Mouse (Mus musculus) lung, postnatal 0 days (tissue): Measurements from ENCODE around the gene Pde4a. TPM values are rescaled to one million over a fixed set of nuclear protein-coding genes. Genes with fewer than 3 reads are reported as not detected.
A peak's percentile ranks its signal among the peaks of the same experiment; 100 is the strongest.

ENCODE experiments used
- ATAC-seq: fragments of 200-750 bp; cut with Nextera tagmentation; 2 replicates; pipeline ENCODE4 v1.8.0; 2017; ENCODE audit warnings: moderate library complexity
- DNase-seq: peaks from one replicate; pipeline ENCODE4 v3.0.0-alpha.2; 2016; ENCODE audit warnings: low spot score
- H3K27ac ChIP-seq: fragments of 300-500 bp; sonication (generic); 2 replicates; pipeline ENCODE4 v1.5.1; 2014; ENCODE audit warnings: antibody characterized with exemption, mild to moderate bottlenecking, low read length, mixed read lengths
- H3K27me3 ChIP-seq: fragments of 300-500 bp; sonication (generic); replicated peaks from 2 replicates; pipeline ENCODE4 v1.6.1; 2014; ENCODE audit warnings: low read length, mixed read lengths; ENCODE audit not compliant: insufficient read depth
- H3K36me3 ChIP-seq: fragments of 300-500 bp; sonication (generic); 2 replicates; pipeline ENCODE4 v1.6.1; 2014; ENCODE audit warnings: low read length, mixed read lengths; ENCODE audit not compliant: insufficient read depth
- H3K4me1 ChIP-seq: fragments of 300-500 bp; sonication (generic); 2 replicates; pipeline ENCODE4 v1.6.1; 2014; ENCODE audit warnings: antibody characterized with exemption, low read depth, low read length, mixed read lengths; ENCODE audit not compliant: insufficient read depth
- H3K4me2 ChIP-seq: fragments of 300-500 bp; sonication (generic); replicated peaks from 2 replicates; pipeline ENCODE4 v1.6.1; 2014; ENCODE audit warnings: low read depth, mild to moderate bottlenecking, low read length, moderate library complexity, mixed read lengths
- H3K4me3 ChIP-seq: fragments of 300-500 bp; sonication (generic); 2 replicates; pipeline ENCODE4 v1.5.1; 2014; ENCODE audit warnings: low read depth, low read length
- H3K9ac ChIP-seq: fragments of 300-500 bp; sonication (generic); replicated peaks from 2 replicates; pipeline ENCODE4 v1.6.1; 2014; ENCODE audit warnings: low read depth, mild to moderate bottlenecking
- H3K9me3 ChIP-seq: fragments of 300-500 bp; sonication (generic); 2 replicates; pipeline ENCODE4 v1.6.1; 2016; ENCODE audit warnings: low read length, mixed read lengths
- CTCF ChIP-seq: IDR thresholded peaks from 2 replicates; pipeline ENCODE4 v1.5.1; 2016; ENCODE audit warnings: antibody characterized with exemption, mild to moderate bottlenecking
- EP300 ChIP-seq: IDR thresholded peaks from 2 replicates; pipeline ENCODE4 v1.6.1; 2016; ENCODE audit warnings: antibody characterized with exemption, mild to moderate bottlenecking, control low read depth
- WGBS: fragments of 180-500 bp; shearing (Covaris S2); extraction: QIAGEN DNeasy Blood & Tissue Kit; methylation state at CpG from one replicate; pipeline ENCODE4 v1.1.7; 2014; 5-methylcytosine and 5-hydroxymethylcytosine counted together
- polyA plus RNA-seq: library from polyadenylated mRNA; unstranded; fragments of >200 nt; fragmentation: Nextera tagmentation; extraction: Ambion mirVana; gene quantifications from 2 replicates; pipeline ENCODE4 v1.2.1, GENCODE M21; 2015

The Pde4a gene
- polyA plus RNA-seq, 1 experiment from 2014 or later = 3.9 TPM

DNA sequence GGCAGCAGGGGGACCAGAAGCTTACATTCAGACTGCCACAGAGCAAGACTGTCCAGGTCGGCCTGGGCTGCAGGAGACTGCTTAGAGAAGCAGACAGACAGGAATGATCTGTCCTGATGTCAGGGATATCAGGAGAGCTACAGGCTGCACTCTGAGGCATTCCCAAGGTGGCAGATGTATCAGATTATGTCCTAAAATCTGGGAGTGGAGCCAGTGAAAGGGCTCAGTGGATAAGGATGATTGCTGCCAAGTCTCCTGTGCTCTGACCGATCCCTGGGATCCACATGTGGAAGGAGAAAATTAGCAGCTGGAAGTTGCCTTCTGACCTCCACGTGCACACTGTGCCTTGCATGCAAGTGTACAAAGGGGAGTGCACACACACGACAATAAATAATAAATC is 14.9 kb downstream of the Pde4a start:
- no peaks in the 10 kb centered on the region for H3K9me3 ChIP-seq
- H3K27ac ChIP-seq = no peak overlapping the region
- no peaks in the 10 kb centered on the region for H3K27me3 ChIP-seq
- TF ChIP-seq EP300 (no peak), CTCF (no peak)
- H3K4me1 ChIP-seq = peaks cover 14% of the 10 kb centered on the region
- H3K9ac ChIP-seq = no peak overlapping the region
- no peak for ATAC-seq
- H3K36me3 ChIP-seq = no peaks in the 10 kb centered on the region
- H3K4me3 ChIP-seq = no peak overlapping the region
- no peak for DNase-seq
- WGBS = 46% methylated on average over 4 of the region's 4 CpGs
- H3K4me2 ChIP-seq = no peak overlapping the region

DNA sequence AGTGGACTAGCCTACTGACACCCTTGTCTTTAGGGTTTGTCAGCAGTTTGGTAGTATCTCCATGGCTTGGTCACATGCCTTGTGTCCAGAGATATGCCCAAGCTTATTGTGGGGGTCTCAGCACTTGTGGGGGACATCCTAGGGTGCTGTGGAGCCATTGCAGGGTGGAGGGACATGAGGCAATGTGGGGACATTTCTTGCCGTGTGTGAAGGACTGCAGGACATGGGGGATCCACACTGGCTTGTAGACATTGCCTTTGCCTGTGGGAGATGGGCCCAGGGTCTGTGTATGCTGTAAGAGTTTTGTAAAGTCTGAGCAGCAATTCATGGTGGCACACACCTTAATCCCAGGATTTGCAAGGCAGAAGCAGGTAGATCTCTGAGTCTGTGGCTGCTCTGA is 15.3 kb downstream of the Pde4a start:
- H3K4me3 ChIP-seq = no peak overlapping the region
- 61% methylated on average over 1 of the region's 1 CpGs for WGBS
- no peak overlapping the region for H3K27ac ChIP-seq
- DNase-seq (no peak), ATAC-seq (no peak)
- peaks cover 14% of the 10 kb centered on the region for H3K4me1 ChIP-seq
- H3K9me3 ChIP-seq = no peaks in the 10 kb centered on the region
- peak overlapping the region; percentile 72; the same call in 1 of the 2 replicates for H3K4me2 ChIP-seq
- no peak for TF ChIP-seq EP300
- TF ChIP-seq CTCF = no peak
- no peak overlapping the region for H3K9ac ChIP-seq
- H3K27me3 ChIP-seq = no peaks in the 10 kb centered on the region
- no peaks in the 10 kb centered on the region for H3K36me3 ChIP-seq

DNA sequence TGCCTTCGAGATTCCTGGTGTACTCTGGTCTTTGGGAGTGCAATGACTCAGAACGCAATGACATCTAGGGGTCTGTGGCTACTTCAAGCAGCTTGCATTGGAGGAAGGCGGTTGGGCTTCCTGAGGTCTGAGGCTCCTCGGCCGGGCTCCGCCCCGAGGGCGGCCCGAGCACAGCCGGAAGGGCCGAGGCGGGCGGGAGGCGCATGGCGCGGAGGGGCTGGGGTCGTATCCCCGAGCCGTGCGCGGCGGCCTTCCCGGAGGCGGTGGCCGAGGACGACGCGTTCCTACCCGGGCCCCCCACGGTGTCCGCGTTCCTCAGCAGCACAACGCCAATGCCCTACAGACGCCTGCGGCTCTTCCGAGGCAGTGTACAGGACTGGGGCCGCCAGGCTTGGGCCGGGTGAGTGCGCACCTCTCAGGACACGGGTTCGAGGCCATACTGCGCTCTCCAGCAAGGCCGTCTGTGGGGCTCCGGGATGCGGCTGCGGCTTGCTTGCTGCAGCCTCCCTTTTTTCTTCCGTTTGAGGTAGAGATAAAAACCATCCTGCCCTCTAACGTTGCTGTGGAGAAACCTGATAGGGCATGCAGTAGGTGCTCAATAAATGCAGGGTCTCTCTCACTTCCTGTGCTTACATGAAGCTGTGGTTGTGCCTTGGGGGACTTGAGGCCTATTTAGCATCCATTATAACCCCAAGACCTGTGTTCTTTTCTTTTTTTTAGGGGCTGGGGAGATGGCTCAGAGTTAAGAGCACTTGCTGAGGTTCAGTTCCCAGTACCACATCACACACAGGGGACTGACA is 16.1 kb downstream of the Pde4a start:
- no peak overlapping the region; the same call in 1 of the 2 replicates for H3K9ac ChIP-seq
- H3K4me1 ChIP-seq = peaks cover 14% of the 10 kb centered on the region
- ATAC-seq = peak; percentile 60
- 5% methylated on average over 46 of the region's 48 CpGs for WGBS
- peak overlapping the region; percentile 72 for H3K4me2 ChIP-seq
- H3K27ac ChIP-seq = no peak overlapping the region
- no peak for TF ChIP-seq CTCF
- TF ChIP-seq EP300 = no peak
- no peaks in the 10 kb centered on the region for H3K36me3 ChIP-seq
- H3K27me3 ChIP-seq = no peaks in the 10 kb centered on the region
- no peaks in the 10 kb centered on the region for H3K9me3 ChIP-seq
- peak overlapping the region; percentile 37 for H3K4me3 ChIP-seq
- DNase-seq = peak; percentile 53

DNA sequence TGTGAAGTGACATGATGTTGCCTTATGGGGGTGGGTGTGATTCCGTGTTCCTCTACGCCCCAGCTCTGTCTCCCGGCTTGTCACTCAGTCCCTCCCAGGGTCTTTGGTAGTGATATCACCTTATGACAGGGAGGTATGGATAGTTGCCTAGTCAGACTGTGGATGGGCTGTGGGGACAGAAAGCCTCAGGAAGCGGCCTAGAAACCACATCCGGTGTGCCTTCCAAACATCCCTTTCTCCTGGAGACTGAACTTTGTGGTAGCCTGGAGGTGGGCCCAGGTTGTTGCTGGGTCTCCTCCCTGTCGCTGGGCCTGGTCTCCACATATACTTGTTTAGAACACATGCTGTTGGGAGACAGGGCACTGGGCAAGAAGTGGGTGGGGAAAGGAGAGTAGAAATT is 17.9 kb downstream of the Pde4a start:
- no peaks in the 10 kb centered on the region for H3K36me3 ChIP-seq
- no peak overlapping the region for H3K27ac ChIP-seq
- H3K9me3 ChIP-seq = no peaks in the 10 kb centered on the region
- ATAC-seq = no peak
- peak overlapping the region; percentile 71 for H3K4me2 ChIP-seq
- DNase-seq = no peak
- H3K4me1 ChIP-seq = peaks cover 14% of the 10 kb centered on the region
- 77% methylated on average over 6 of the region's 6 CpGs for WGBS
- H3K4me3 ChIP-seq = no peak overlapping the region
- no peaks in the 10 kb centered on the region for H3K27me3 ChIP-seq
- no peak overlapping the region for H3K9ac ChIP-seq
- TF ChIP-seq CTCF = no peak
- no peak for TF ChIP-seq EP300

DNA sequence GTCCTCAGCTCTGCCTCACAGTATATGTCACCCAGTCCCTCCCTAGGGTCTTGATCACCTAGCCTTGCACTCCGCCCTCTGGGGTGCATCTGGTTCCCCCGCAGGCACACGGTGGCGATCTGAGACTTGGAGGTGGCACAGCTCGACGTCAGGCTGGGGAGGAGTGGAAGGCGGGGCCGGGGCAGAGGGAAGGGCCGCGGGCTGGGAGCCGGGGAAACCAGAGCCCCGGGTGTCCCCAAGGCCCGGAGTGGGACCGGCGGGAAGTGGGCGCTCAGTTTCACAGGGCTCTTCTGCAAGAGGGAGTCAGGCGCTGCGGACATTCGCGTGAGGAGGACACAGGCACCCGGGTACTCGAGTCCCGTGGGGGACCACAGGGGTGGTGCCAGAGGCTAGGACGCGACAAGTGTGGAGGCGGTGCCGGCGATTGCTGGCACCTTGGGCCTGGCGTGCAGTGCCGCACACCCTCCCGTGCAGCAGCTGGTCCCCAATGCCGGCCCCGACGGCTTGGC is 18.4 kb downstream of the Pde4a start:
- Histone ChIP-seq H3K4me3 (peak overlapping the region; percentile 44), H3K9me3 (no peaks in the 10 kb centered on the region), H3K27me3 (no peaks in the 10 kb centered on the region), H3K4me1 (peaks cover 14% of the 10 kb centered on the region), H3K27ac (no peak overlapping the region), H3K4me2 (peak overlapping the region; percentile 71), H3K9ac (peak overlapping the region; percentile 36), H3K36me3 (no peaks in the 10 kb centered on the region)
- WGBS = 12% methylated on average over 32 of the region's 34 CpGs
- DNase-seq (peak; percentile 73), ATAC-seq (peak; percentile 83)
- TF ChIP-seq CTCF (peak; percentile 38; the same call in 1 of the 2 replicates), EP300 (no peak)

DNA sequence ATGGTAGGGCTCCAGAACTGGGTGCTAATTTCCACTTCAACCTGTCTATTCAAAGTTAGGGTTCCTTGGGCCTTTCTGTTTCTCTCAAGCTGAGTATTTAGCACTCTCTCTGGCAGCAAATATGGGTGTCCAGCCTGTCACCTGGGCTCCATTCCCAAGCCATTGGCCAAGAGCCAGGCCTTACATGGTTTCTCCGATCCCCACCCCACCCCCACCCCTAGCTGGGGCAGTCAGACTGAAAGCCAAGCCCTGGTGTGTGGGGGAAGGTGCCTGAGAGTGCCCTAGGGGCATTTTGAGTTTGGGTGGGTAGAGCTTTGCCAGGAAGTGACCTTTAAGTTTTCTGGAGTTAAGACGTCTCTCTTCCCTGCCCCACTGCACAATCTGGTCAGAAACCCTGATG is 19.2 kb downstream of the Pde4a start:
- Histone ChIP-seq H3K9me3 (no peaks in the 10 kb centered on the region), H3K27me3 (no peaks in the 10 kb centered on the region), H3K4me1 (peaks cover 14% of the 10 kb centered on the region), H3K36me3 (no peaks in the 10 kb centered on the region), H3K4me3 (no peak overlapping the region), H3K4me2 (no peak overlapping the region), H3K9ac (no peak overlapping the region), H3K27ac (no peak overlapping the region)
- no peak for ATAC-seq
- DNase-seq = no peak
- whole genome bisulfite sequencing = 15% methylated on average over 2 of the region's 2 CpGs
- TF ChIP-seq EP300 = no peak
- TF ChIP-seq CTCF = no peak
